Mouse (Mus musculus) cortical plate, adult 2 months (tissue): ENCODE results near the gene Drap1.

ENCODE experiments used
- CTCF ChIP-seq: fragments of 200-500 bp; IDR thresholded peaks from 2 replicates; pipeline ENCODE4 v1.5.1; 2011; ENCODE audit warnings: mild to moderate bottlenecking, control low read depth, low read length; ENCODE audit not compliant: insufficient read depth; ENCODE audit errors: extremely low read depth
- POLR2A ChIP-seq: fragments of 200-500 bp; IDR thresholded peaks from 2 replicates; pipeline ENCODE4 v1.6.1; 2011; ENCODE audit warnings: mild to moderate bottlenecking, low read length, control low read depth; ENCODE audit not compliant: insufficient read depth; ENCODE audit errors: extremely low read depth

DNA sequence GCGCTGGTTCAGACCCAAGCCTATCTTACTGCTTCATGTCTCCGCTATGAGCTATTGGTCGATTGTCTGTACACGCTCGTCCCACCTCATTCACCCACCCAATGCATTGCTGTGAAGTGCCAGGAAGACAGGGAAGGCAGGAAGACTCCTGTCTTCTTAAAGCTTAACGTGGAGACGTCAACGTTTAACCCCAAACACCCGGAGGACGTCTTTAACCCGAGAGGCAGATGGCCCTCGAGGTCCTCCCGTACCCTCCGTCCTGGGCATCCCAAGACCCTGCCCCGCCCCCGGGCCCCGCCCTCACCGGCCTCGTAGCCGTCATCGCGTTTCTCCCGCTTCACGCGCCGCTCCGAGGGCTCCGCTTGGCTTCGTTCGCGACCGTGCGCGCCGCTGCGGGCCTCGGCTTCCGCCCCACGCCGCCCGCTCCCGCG is 36.8 kb downstream of the Drap1 start:
- no peak for TF ChIP-seq CTCF
- no peak for TF ChIP-seq POLR2A
